Mouse (Mus musculus): ENCODE data around the gene Sirt6. TPM values are rescaled to one million over a fixed set of nuclear protein-coding genes. Genes with fewer than 3 reads are reported as not detected.

Gene Sirt6
- 67.6 and 143 TPM in 2 replicates for polyA plus RNA-seq (2012; ENCODE audit: low replicate concordance)

GRCm38 (mm10) chr10:81626994-81627835 is at the start of gene Sirt6:
Sirt6 (minus strand) TSS chr10:81627797.

GRCm38 (mm10) chr10:81648803-81649775 is 21.5 kb upstream of the Sirt6 start, which contains the start of gene Gm10778:
Gm10778 (plus strand) TSS chr10:81649059.

GRCm38 (mm10) chr10:81628390-81628789 is 793 bp upstream of the Sirt6 start, which contains the start of gene Ankrd24:
Ankrd24 (plus strand) TSS chr10:81628540.

GRCm38 (mm10) chr10:81605974-81606751 is 21.4 kb downstream of the Sirt6 start, which contains the start of gene BC025920:
BC025920 (plus strand) TSS chr10:81606270.

GRCm38 (mm10) chr10:81600738-81601203 is 26.8 kb downstream of the Sirt6 start, which contains the start of gene Tle6:
Tle6 (minus strand) TSS chr10:81601073.

GRCm38 (mm10) chr10:81574081-81575056 is 53.2 kb downstream of the Sirt6 start, which contains the start of gene Tle2:
Tle2 (plus strand) TSS chr10:81574561.

Other genes starting within 250 kb of the Sirt6 start
- 48.1 and 72.7 TPM in 2 replicates for gene Fzr1, start 249.3 kb downstream of the Sirt6 start, polyA plus RNA-seq (2012; ENCODE audit: low replicate concordance)
- gene Dohh, start 243.4 kb downstream of the Sirt6 start, polyA plus RNA-seq (2012; ENCODE audit: low replicate concordance), result 76.4 and 107 TPM in 2 replicates
- gene Gm48551, start 243.3 kb downstream of the Sirt6 start, polyA plus RNA-seq (2012; ENCODE audit: low replicate concordance), result 1.2 and 4.2 TPM in 2 replicates
- 8.9 and 18.4 TPM in 2 replicates for gene Gm48552, start 238.8 kb downstream of the Sirt6 start, polyA plus RNA-seq (2012; ENCODE audit: low replicate concordance)
- 3.0 and 3.7 TPM in 2 replicates for gene Smim24, start 234.7 kb downstream of the Sirt6 start, polyA plus RNA-seq (2012; ENCODE audit: low replicate concordance)
- 136 and 414 TPM in 2 replicates for gene Nfic, start 172.2 kb downstream of the Sirt6 start, polyA plus RNA-seq (2012; ENCODE audit: low replicate concordance)
- gene Celf5, start 145.1 kb downstream of the Sirt6 start, polyA plus RNA-seq (2012; ENCODE audit: low replicate concordance), result 0.16 and 0.55 TPM in 2 replicates
- gene Ncln, start 131.4 kb downstream of the Sirt6 start, polyA plus RNA-seq (2012; ENCODE audit: low replicate concordance), result 160 and 386 TPM in 2 replicates
- gene S1pr4, start 127.7 kb downstream of the Sirt6 start, polyA plus RNA-seq (2012; ENCODE audit: low replicate concordance), result 82.3 and 109 TPM in 2 replicates
- 14.8 and 33.6 TPM in 2 replicates for gene Gna15, start 103.6 kb downstream of the Sirt6 start, polyA plus RNA-seq (2012; ENCODE audit: low replicate concordance)
- 23.0 and 28.3 TPM in 2 replicates for gene Gna11, start 82.6 kb downstream of the Sirt6 start, polyA plus RNA-seq (2012; ENCODE audit: low replicate concordance)
- 1,473 and 2,763 TPM in 2 replicates for gene Aes, start 68.3 kb downstream of the Sirt6 start, polyA plus RNA-seq (2012; ENCODE audit: low replicate concordance)
- 8.9 and 15.5 TPM in 2 replicates for gene Tle2, start 53.2 kb downstream of the Sirt6 start, polyA plus RNA-seq (2012; ENCODE audit: low replicate concordance)
- gene Tle6, start 26.7 kb downstream of the Sirt6 start, polyA plus RNA-seq (2012; ENCODE audit: low replicate concordance), result 1.2 and 2.5 TPM in 2 replicates
- gene BC025920, start 21.5 kb downstream of the Sirt6 start, polyA plus RNA-seq (2012; ENCODE audit: low replicate concordance), result 0.20 and 0.92 TPM in 2 replicates
- 3.8 and 6.2 TPM in 2 replicates for gene Ankrd24, start 743 bp upstream of the Sirt6 start, polyA plus RNA-seq (2012; ENCODE audit: low replicate concordance)
- gene Gm10778, start 21.3 kb upstream of the Sirt6 start, polyA plus RNA-seq (2012; ENCODE audit: low replicate concordance), result 0.52 TPM in 1 of 2 replicates, not detected in the other
- gene Zfp433, start 77.0 kb upstream of the Sirt6 start, polyA plus RNA-seq (2012; ENCODE audit: low replicate concordance), result 0.09 and 0.93 TPM in 2 replicates
- gene Gm3055, start 143.4 kb upstream of the Sirt6 start, polyA plus RNA-seq (2012; ENCODE audit: low replicate concordance), result 0.15 and 0.48 TPM in 2 replicates
- 0.07 TPM in 1 of 2 replicates, not detected in the other for gene Gm4767, start 184.4 kb upstream of the Sirt6 start, polyA plus RNA-seq (2012; ENCODE audit: low replicate concordance)
- gene Gm32687, start 236.1 kb upstream of the Sirt6 start, polyA plus RNA-seq (2012; ENCODE audit: low replicate concordance), result not detected in 2 replicates